Mouse (Mus musculus) lung, adult 2 months (tissue): Measurements from ENCODE around the gene Astn2.

Source experiments
- CTCF ChIP-seq: fragments of 200-500 bp; IDR thresholded peaks from 2 replicates; pipeline ENCODE4 v1.5.1; 2011; ENCODE audit warnings: mild to moderate bottlenecking, low read length, control low read depth; ENCODE audit not compliant: insufficient read depth
- POLR2A ChIP-seq: fragments of 200-500 bp; IDR thresholded peaks from 2 replicates; pipeline ENCODE4 v1.6.1; 2011; ENCODE audit warnings: low read depth, mild to moderate bottlenecking, control low read depth, low read length, borderline replicate concordance; ENCODE audit errors: extremely low read depth

DNA sequence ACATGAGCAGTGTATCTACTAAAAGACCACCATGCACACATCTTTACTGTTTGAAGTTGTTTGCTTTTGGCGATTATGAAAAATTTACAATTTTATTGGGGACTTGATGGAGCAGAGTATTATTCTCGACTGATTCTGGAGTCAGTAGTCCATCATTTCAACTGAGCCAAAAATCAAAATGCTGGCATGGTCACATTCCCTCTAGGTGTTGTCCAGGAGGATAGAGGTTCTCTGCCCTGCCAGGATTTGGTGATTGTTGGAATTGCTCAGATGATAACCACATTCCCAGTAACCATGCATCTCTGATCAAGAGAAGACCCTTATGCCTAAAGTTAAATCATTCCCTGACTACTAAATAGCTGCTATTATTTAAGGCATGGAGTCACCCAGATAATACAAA lies 83.4 kb downstream of the Astn2 start:
- TF ChIP-seq CTCF: no peak
- no peak for TF ChIP-seq POLR2A
